Mouse (Mus musculus): ENCODE data around the gene Gm4869. TPM values are rescaled to one million over a fixed set of nuclear protein-coding genes. Genes with fewer than 3 reads are reported as not detected.
A peak's percentile ranks its signal among the peaks of the same experiment; 100 is the strongest.

The Gm4869 gene
- polyA plus RNA-seq, 1 experiment from 2014 or later = not detected

- ATAC-seq (ENCODE audit: low FRiP score) = no peak
- Histone ChIP-seq H3K27ac (peak overlapping the region; percentile 64; the same call in 1 of the 2 replicates), H3K4me1 (replicated peaks) (peaks cover 59% of the 10 kb centered on the region)
These were observed 64.9 kb downstream of the Gm4869 start for GRCm38 (mm10) chr5:140510012-140511000.

GRCm38 (mm10) chr5:140513921-140514320 lies 68.5 kb downstream of the Gm4869 start:
- ATAC-seq (ENCODE audit: low FRiP score) = no peak
- Histone ChIP-seq H3K36me3 (no peaks in the 10 kb centered on the region), H3K27ac (no peak overlapping the region), H3K9me3 (no peaks in the 10 kb centered on the region), H3K4me2 (no peak overlapping the region), H3K27me3 (no peaks in the 10 kb centered on the region), H3K4me1 (replicated peaks) (peaks cover 28% of the 10 kb centered on the region), H3K9ac (no peak overlapping the region), H3K4me3 (no peak overlapping the region)
- 82% methylated on average over 8 of the region's 8 CpGs for WGBS

More at GRCm38 (mm10) chr5:140510012-140511000, 64.9 kb downstream of the Gm4869 start:
- Histone ChIP-seq H3K36me3 (no peaks in the 10 kb centered on the region), H3K4me2 (peak overlapping the region; percentile 34), H3K9ac (peak overlapping the region; percentile 35; the same call in 1 of the 2 replicates), H3K4me3 (no peak overlapping the region), H3K27me3 (no peaks in the 10 kb centered on the region), H3K9me3 (no peaks in the 10 kb centered on the region)
- 43% methylated on average over 27 of the region's 27 CpGs for WGBS

GRCm38 (mm10) chr5:140514799-140515486 lies 69.5 kb downstream of the Gm4869 start:
- WGBS = 62% methylated on average over 7 of the region's 7 CpGs

GRCm38 (mm10) chr5:140517159-140517920 lies 71.9 kb downstream of the Gm4869 start:
- no peaks in the 10 kb centered on the region for H3K27me3 ChIP-seq
- H3K9ac ChIP-seq = no peak overlapping the region
- no peak overlapping the region for H3K4me2 ChIP-seq
- no peaks in the 10 kb centered on the region for H3K36me3 ChIP-seq
- H3K9me3 ChIP-seq = no peaks in the 10 kb centered on the region
- H3K4me3 ChIP-seq = no peak overlapping the region
- no peak for ATAC-seq (ENCODE audit: low FRiP score)
- H3K27ac ChIP-seq = no peak overlapping the region
- 91% methylated on average over 21 of the region's 21 CpGs for WGBS
- H3K4me1 ChIP-seq (replicated peaks) = peaks cover 10% of the 10 kb centered on the region

More at GRCm38 (mm10) chr5:140514799-140515486, 69.5 kb downstream of the Gm4869 start:
- H3K9me3 ChIP-seq = no peaks in the 10 kb centered on the region
- no peak overlapping the region for H3K27ac ChIP-seq
- no peak overlapping the region for H3K4me2 ChIP-seq
- H3K4me1 ChIP-seq (replicated peaks) = peaks cover 19% of the 10 kb centered on the region
- H3K4me3 ChIP-seq = no peak overlapping the region
- no peak overlapping the region for H3K9ac ChIP-seq
- no peaks in the 10 kb centered on the region for H3K36me3 ChIP-seq
- no peaks in the 10 kb centered on the region for H3K27me3 ChIP-seq
- ATAC-seq (ENCODE audit: low FRiP score) = no peak

GRCm38 (mm10) chr5:140517921-140518230 lies 72.4 kb downstream of the Gm4869 start:
- no peak overlapping the region for H3K4me3 ChIP-seq
- no peaks in the 10 kb centered on the region for H3K36me3 ChIP-seq
- no peak overlapping the region for H3K9ac ChIP-seq
- H3K4me1 ChIP-seq (replicated peaks) = peaks cover 10% of the 10 kb centered on the region
- 81% methylated on average over 4 of the region's 4 CpGs for WGBS
- H3K27ac ChIP-seq = no peak overlapping the region
- ATAC-seq (ENCODE audit: low FRiP score) = no peak
- no peak overlapping the region for H3K4me2 ChIP-seq
- H3K9me3 ChIP-seq = no peaks in the 10 kb centered on the region
- no peaks in the 10 kb centered on the region for H3K27me3 ChIP-seq

GRCm38 (mm10) chr5:140521196-140521595 lies 75.8 kb downstream of the Gm4869 start:
- Histone ChIP-seq H3K27me3 (no peaks in the 10 kb centered on the region), H3K4me2 (no peak overlapping the region), H3K9ac (no peak overlapping the region), H3K4me3 (no peak overlapping the region), H3K4me1 (replicated peaks) (no peaks in the 10 kb centered on the region), H3K9me3 (no peaks in the 10 kb centered on the region), H3K27ac (no peak overlapping the region), H3K36me3 (peaks cover 29% of the 10 kb centered on the region)
- no peak for ATAC-seq (ENCODE audit: low FRiP score)
- WGBS = 92% methylated on average over 1 of the region's 1 CpGs

GRCm38 (mm10) chr5:140526754-140527153 lies 81.3 kb downstream of the Gm4869 start:
- no peak overlapping the region for H3K9ac ChIP-seq
- H3K4me3 ChIP-seq = no peak overlapping the region
- 62% methylated on average over 2 of the region's 2 CpGs for WGBS
- H3K27me3 ChIP-seq = no peaks in the 10 kb centered on the region
- 0 out of 2 replicates have a peak, but pooled peaks cover 3% of the 10 kb centered on the region for H3K4me1 ChIP-seq (replicated peaks)
- no peak overlapping the region for H3K4me2 ChIP-seq
- ATAC-seq (ENCODE audit: low FRiP score) = no peak
- H3K9me3 ChIP-seq = no peaks in the 10 kb centered on the region
- no peak overlapping the region for H3K27ac ChIP-seq
- H3K36me3 ChIP-seq = peaks cover 51% of the 10 kb centered on the region

- Histone ChIP-seq H3K9me3 (no peaks in the 10 kb centered on the region), H3K9ac (no peak overlapping the region), H3K36me3 (no peaks in the 10 kb centered on the region), H3K27me3 (no peaks in the 10 kb centered on the region), H3K4me3 (no peak overlapping the region), H3K4me1 (replicated peaks) (peaks cover 5% of the 10 kb centered on the region; the same call in 1 of the 2 replicates), H3K4me2 (no peak overlapping the region), H3K27ac (no peak overlapping the region)
- no peak for ATAC-seq (ENCODE audit: low FRiP score)
- 74% methylated on average over 13 of the region's 13 CpGs for WGBS
These were observed 92.8 kb downstream of the Gm4869 start for GRCm38 (mm10) chr5:140538111-140538683.

GRCm38 (mm10) chr5:140540106-140540505 lies 94.7 kb downstream of the Gm4869 start:
- H3K4me1 ChIP-seq (replicated peaks) = peaks cover 14% of the 10 kb centered on the region
- H3K4me3 ChIP-seq = no peak overlapping the region
- 14% methylated on average over 8 of the region's 8 CpGs for WGBS
- H3K9ac ChIP-seq = no peak overlapping the region
- H3K27ac ChIP-seq = no peak overlapping the region
- H3K27me3 ChIP-seq = 0 out of 2 replicates have a peak, but pooled peaks cover 3% of the 10 kb centered on the region
- H3K4me2 ChIP-seq = no peak overlapping the region
- H3K36me3 ChIP-seq = no peaks in the 10 kb centered on the region
- ATAC-seq (ENCODE audit: low FRiP score) = peak; percentile 36; the same call in 1 of the 2 replicates
- H3K9me3 ChIP-seq = no peaks in the 10 kb centered on the region

GRCm38 (mm10) chr5:140542811-140543575 lies 97.5 kb downstream of the Gm4869 start:
- WGBS = 52% methylated on average over 9 of the region's 9 CpGs
- Histone ChIP-seq H3K9ac (no peak overlapping the region), H3K36me3 (no peaks in the 10 kb centered on the region), H3K27ac (peak overlapping the region; percentile 3; the same call in 1 of the 2 replicates), H3K4me3 (no peak overlapping the region), H3K27me3 (0 out of 2 replicates have a peak, but pooled peaks cover 3% of the 10 kb centered on the region), H3K9me3 (no peaks in the 10 kb centered on the region), H3K4me2 (no peak overlapping the region), H3K4me1 (replicated peaks) (peaks cover 14% of the 10 kb centered on the region)
- ATAC-seq (ENCODE audit: low FRiP score) = peak; percentile 85

Data from hindbrain, embryonic 13.5 days (tissue).